Mouse (Mus musculus): ENCODE data around the gene Comt. TPM values are rescaled to one million over a fixed set of nuclear protein-coding genes. Genes with fewer than 3 reads are reported as not detected.
A peak's percentile ranks its signal among the peaks of the same experiment; 100 is the strongest.

Comt gene
- polyA plus RNA-seq, 1 experiment, result 89.2 TPM

DNA sequence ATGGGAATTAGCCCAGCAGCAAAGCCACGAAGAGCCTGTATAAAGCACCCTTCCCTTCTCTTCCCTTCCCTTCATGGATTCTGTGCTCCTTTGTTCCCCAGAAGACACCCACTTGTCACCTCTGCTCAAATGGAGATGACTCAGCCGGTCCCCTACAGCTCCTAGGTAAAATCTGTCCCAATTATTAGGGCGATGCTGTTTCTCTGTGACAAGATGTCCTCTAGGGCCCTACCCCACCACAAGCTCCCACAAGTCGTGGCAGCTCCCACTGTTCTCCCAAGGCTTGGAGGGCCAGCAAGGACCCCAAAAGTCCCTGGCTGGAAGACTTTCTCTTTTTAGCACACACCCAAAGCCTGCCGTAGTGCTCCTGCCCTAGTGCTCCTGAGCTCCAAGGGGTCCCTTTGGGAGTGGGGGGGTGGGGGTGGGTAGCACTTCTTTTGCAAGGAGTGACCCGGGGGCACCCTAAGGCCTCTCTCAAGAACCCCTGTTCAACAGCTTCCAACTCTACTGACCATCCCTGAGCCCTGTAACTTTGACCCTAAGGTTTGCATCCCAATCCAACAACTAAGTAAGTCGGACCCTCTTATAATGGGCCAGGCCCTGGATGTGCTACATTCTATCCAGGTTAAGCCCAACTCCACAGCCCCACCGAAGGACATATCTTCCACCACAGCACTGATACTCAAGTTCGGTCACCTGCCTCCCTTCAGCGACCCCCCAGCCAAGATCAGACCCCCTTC is 1.0 kb downstream of the Comt start:
- Histone ChIP-seq H3K27ac (ENCODE audit: insufficient read depth, low read length) (peak overlapping the region; percentile 48), H3K4me3 (ENCODE audit: insufficient read depth, low read length) (peak overlapping the region; percentile 70), H3K4me1 (ENCODE audit: control insufficient read depth, insufficient read depth, low read length) (peaks cover 7% of the 10 kb centered on the region; the same call in 1 of the 2 replicates)
- TF ChIP-seq POLR2A (IDR thresholded peaks at IDR 0.05; ENCODE audit: low read depth, low read length) (no peak), CTCF (IDR thresholded peaks at IDR 0.05; ENCODE audit: borderline replicate concordance, insufficient read depth, low read length) (no peak)

DNA sequence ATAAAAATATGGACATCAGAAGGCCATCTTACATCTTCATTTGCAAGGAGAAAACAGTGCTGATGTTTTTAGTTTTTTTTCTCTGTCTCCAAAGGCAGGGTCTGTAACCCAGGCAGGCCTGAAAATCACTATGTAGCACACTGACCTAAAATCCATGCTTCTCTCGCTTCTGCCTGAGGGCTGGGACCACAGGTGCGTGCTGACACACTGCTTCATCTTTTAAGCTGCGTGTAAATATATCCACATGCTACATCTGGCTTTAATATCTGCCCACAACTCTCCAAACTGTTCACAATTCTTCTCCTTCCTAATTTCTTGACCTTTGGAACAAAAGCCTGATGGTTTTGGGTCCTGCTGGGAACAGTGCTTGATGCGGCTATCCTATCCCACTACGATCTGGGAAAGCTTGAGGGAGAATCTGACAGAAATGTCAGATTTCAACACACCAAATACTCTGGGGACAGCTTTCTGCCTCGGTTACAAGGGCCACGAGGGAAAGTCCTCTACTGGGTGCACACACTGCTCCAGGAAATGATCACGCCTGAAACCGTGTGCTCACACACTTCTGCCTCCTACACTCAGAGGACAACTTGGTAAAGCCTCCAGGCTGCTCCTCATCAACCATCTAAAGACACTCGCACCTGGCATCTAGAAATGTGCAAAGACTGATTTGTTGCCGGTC is 2.1 kb downstream of the Comt start:
- Histone ChIP-seq H3K27ac (ENCODE audit: insufficient read depth, low read length) (peak overlapping the region; percentile 37), H3K4me1 (ENCODE audit: control insufficient read depth, insufficient read depth, low read length) (peaks cover 7% of the 10 kb centered on the region; the same call in 1 of the 2 replicates), H3K4me3 (ENCODE audit: insufficient read depth, low read length) (peak overlapping the region; percentile 33)
- no peak for TF ChIP-seq POLR2A (IDR thresholded peaks at IDR 0.05; ENCODE audit: low read depth, low read length)
- TF ChIP-seq CTCF (IDR thresholded peaks at IDR 0.05; ENCODE audit: borderline replicate concordance, insufficient read depth, low read length), result no peak

DNA sequence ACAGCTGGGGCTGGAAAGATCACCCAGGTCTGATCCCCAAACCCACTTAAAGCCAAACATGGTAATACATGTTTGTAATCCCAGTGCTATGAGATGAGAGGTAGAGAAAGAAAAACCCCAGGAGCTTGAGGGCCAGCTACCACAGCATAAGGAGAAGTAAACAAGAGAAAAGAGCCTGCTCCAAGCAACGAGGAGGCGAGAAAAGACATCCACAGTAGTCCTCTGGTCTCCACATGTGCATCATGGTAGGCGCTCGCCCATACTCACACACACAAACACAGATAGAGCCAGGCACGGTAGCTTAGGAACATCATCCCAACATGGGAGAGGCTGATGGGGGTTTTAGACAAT is 2.8 kb downstream of the Comt start:
- no peak for TF ChIP-seq POLR2A (IDR thresholded peaks at IDR 0.05; ENCODE audit: low read depth, low read length)
- no peak for TF ChIP-seq CTCF (IDR thresholded peaks at IDR 0.05; ENCODE audit: borderline replicate concordance, insufficient read depth, low read length)
- no peak overlapping the region for H3K4me3 ChIP-seq (ENCODE audit: insufficient read depth, low read length)
- peaks cover 7% of the 10 kb centered on the region; the same call in 1 of the 2 replicates for H3K4me1 ChIP-seq (ENCODE audit: control insufficient read depth, insufficient read depth, low read length)
- peak overlapping the region; percentile 37 for H3K27ac ChIP-seq (ENCODE audit: insufficient read depth, low read length)

GRCm38 (mm10) chr16:18423203-18423914 is 3.3 kb downstream of the Comt start:
- TF ChIP-seq POLR2A (IDR thresholded peaks at IDR 0.05; ENCODE audit: low read depth, low read length) (no peak), CTCF (IDR thresholded peaks at IDR 0.05; ENCODE audit: borderline replicate concordance, insufficient read depth, low read length) (no peak)
- peak overlapping the region; percentile 37 for H3K27ac ChIP-seq (ENCODE audit: insufficient read depth, low read length)

DNA sequence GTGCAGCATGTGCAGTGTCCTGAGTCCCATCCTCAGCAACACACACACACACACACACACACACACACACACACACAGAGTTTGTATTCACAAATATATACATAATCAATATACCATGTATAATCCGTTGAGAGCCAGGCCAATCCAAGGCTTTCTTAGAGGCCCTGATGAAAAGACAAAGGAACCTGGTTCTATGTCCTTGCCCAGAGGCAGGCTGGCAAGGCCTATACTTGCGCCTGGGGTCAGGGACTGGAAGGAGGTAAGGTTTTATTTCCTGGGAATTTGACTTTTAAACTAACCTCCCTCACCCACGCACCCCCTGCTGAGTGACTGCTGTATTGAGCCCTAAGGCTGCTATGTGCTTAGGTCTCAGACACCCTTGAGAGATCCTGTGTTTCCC is 6.1 kb downstream of the Comt start:
- Histone ChIP-seq H3K27ac (ENCODE audit: insufficient read depth, low read length) (no peak overlapping the region), H3K4me3 (ENCODE audit: insufficient read depth, low read length) (no peak overlapping the region), H3K4me1 (ENCODE audit: control insufficient read depth, insufficient read depth, low read length) (peaks cover 14% of the 10 kb centered on the region)
- no peak for TF ChIP-seq CTCF (IDR thresholded peaks at IDR 0.05; ENCODE audit: borderline replicate concordance, insufficient read depth, low read length)
- no peak for TF ChIP-seq POLR2A (IDR thresholded peaks at IDR 0.05; ENCODE audit: low read depth, low read length)

More at GRCm38 (mm10) chr16:18423203-18423914, 3.3 kb downstream of the Comt start:
- Histone ChIP-seq H3K4me1 (ENCODE audit: control insufficient read depth, insufficient read depth, low read length) (peaks cover 7% of the 10 kb centered on the region; the same call in 1 of the 2 replicates), H3K4me3 (ENCODE audit: insufficient read depth, low read length) (no peak overlapping the region)

DNA sequence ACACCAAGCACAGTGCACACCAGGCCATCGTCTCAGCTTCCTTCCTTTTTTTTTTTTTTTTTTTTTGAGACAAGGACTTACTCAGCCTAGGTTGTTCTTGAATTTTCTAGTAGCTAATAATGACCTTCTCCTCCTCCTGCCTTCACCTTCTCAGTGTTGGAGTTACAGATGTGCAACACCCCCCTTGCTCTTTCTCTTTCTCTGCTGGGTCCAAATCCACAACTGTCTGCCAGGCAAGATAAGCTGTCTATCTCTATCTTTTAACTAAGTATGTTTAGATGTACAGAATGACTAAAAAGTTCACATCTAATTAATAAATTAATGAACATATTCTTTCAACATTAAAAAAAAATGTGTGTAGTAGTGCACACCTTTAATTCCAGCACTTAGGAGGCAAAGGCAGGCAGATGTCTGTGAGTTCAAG is 7.0 kb downstream of the Comt start:
- no peak overlapping the region for H3K27ac ChIP-seq (ENCODE audit: insufficient read depth, low read length)
- H3K4me3 ChIP-seq (ENCODE audit: insufficient read depth, low read length), result no peak overlapping the region
- peaks cover 15% of the 10 kb centered on the region for H3K4me1 ChIP-seq (ENCODE audit: control insufficient read depth, insufficient read depth, low read length)
- TF ChIP-seq CTCF (IDR thresholded peaks at IDR 0.05; ENCODE audit: borderline replicate concordance, insufficient read depth, low read length) (no peak), POLR2A (IDR thresholded peaks at IDR 0.05; ENCODE audit: low read depth, low read length) (no peak)

GRCm38 (mm10) chr16:18418756-18419602 is 7.7 kb downstream of the Comt start:
- no peak for TF ChIP-seq CTCF (IDR thresholded peaks at IDR 0.05; ENCODE audit: borderline replicate concordance, insufficient read depth, low read length)
- no peak for TF ChIP-seq POLR2A (IDR thresholded peaks at IDR 0.05; ENCODE audit: low read depth, low read length)
- Histone ChIP-seq H3K27ac (ENCODE audit: insufficient read depth, low read length) (no peak overlapping the region), H3K4me1 (ENCODE audit: control insufficient read depth, insufficient read depth, low read length) (peaks cover 14% of the 10 kb centered on the region), H3K4me3 (ENCODE audit: insufficient read depth, low read length) (no peak overlapping the region)

DNA sequence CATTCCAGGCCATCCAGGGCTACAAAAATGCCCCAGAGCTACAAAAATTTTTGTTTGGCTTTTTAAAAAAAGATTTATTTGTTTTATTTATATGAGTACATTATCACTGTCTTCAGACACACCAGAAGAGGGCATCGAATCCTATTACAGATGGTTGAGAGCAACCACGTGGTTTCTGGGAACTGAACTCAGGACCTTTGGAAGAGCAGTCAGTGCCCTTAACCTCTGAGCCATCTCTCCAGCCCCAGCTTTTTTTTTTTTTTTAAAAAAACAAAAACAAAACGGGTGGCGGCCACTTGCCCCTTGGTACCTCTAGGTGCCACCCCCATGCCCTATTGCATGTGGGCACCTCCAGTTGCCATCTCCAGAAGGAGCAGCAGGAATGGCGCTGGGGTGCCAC is 9.2 kb downstream of the Comt start:
- peaks cover 9% of the 10 kb centered on the region for H3K4me1 ChIP-seq (ENCODE audit: control insufficient read depth, insufficient read depth, low read length)
- no peak for TF ChIP-seq POLR2A (IDR thresholded peaks at IDR 0.05; ENCODE audit: low read depth, low read length)
- TF ChIP-seq CTCF (IDR thresholded peaks at IDR 0.05; ENCODE audit: borderline replicate concordance, insufficient read depth, low read length), result no peak
- no peak overlapping the region; the same call in 1 of the 2 replicates for H3K27ac ChIP-seq (ENCODE audit: insufficient read depth, low read length)
- no peak overlapping the region for H3K4me3 ChIP-seq (ENCODE audit: insufficient read depth, low read length)

- H3K4me3 ChIP-seq (ENCODE audit: insufficient read depth, low read length), result no peak overlapping the region
- H3K4me1 ChIP-seq (ENCODE audit: control insufficient read depth, insufficient read depth, low read length), result peaks cover 9% of the 10 kb centered on the region
- H3K27ac ChIP-seq (ENCODE audit: insufficient read depth, low read length), result peak overlapping the region; percentile 96
- TF ChIP-seq CTCF (IDR thresholded peaks at IDR 0.05; ENCODE audit: borderline replicate concordance, insufficient read depth, low read length) (no peak), POLR2A (IDR thresholded peaks at IDR 0.05; ENCODE audit: low read depth, low read length) (no peak)
Measured at GRCm38 (mm10) chr16:18416837-18417236, 9.8 kb downstream of the Comt start.
